Mouse (Mus musculus) MEL (cell line): Measurements from ENCODE around the gene Cse1l. TPM values are rescaled to one million over a fixed set of nuclear protein-coding genes. Genes with fewer than 3 reads are reported as not detected.

ENCODE experiments used
- DNase-seq: peaks from one replicate; pipeline ENCODE4 v3.0.0; 2011; ENCODE audit warnings: low read depth, low spot score
- H3K27ac ChIP-seq: 2 replicates; pipeline ENCODE4 v1.5.1; 2012; ENCODE audit warnings: low read depth, mild to moderate bottlenecking, control low read depth, low read length, moderate library complexity; ENCODE audit not compliant: control insufficient read depth
- H3K27me3 ChIP-seq, 2 experiments: fragments of 150-350 bp in 1 of 2; sonication (generic) in 1 of 2; 2 replicates each; pipeline ENCODE4 v1.6.1; 2012; ENCODE audit warnings: low read length in 2 of 2, mild to moderate bottlenecking in 2 of 2, improper control_type of control experiment in 1 of 2, moderate library complexity in 1 of 2; ENCODE audit not compliant: insufficient read depth in 2 of 2, control insufficient read depth in 1 of 2
- H3K36me3 ChIP-seq, 2 experiments: 2 replicates each; pipeline ENCODE4 v1.6.1; 2012 to 2014; ENCODE audit warnings: low read length in 2 of 2, improper control_type of control experiment in 1 of 2, inconsistent platforms in 1 of 2, mild to moderate bottlenecking in 1 of 2; ENCODE audit not compliant: insufficient read depth in 2 of 2, control insufficient read depth in 1 of 2
- H3K4me1 ChIP-seq, 2 experiments: fragments of 150-350 bp in 1 of 2; sonication (generic) in 1 of 2; 2 replicates each; pipeline ENCODE4 v1.6.1; 2012; ENCODE audit warnings: low read length in 2 of 2, improper control_type of control experiment in 1 of 2, mild to moderate bottlenecking in 1 of 2; ENCODE audit not compliant: insufficient read depth in 2 of 2, control insufficient read depth in 1 of 2
- H3K4me3 ChIP-seq, 2 experiments: fragments of 150-350 bp in 1 of 2; sonication (generic) in 1 of 2; 2 replicates each; pipeline ENCODE4 v1.5.1; 2012; ENCODE audit warnings: low read depth in 2 of 2, low read length in 2 of 2, mild to moderate bottlenecking in 2 of 2, moderate library complexity in 2 of 2, control low read depth in 1 of 2, improper control_type of control experiment in 1 of 2; ENCODE audit not compliant: control insufficient read depth in 1 of 2, insufficient read depth in 1 of 2
- H3K79me2 ChIP-seq: 2 replicates; pipeline ENCODE4 v1.6.1; 2012; ENCODE audit warnings: mild to moderate bottlenecking, low read length, moderate library complexity; ENCODE audit not compliant: control insufficient read depth, poor library complexity, insufficient read depth
- H3K9ac ChIP-seq: 2 replicates; pipeline ENCODE4 v1.6.1; 2012; ENCODE audit warnings: low read depth, mild to moderate bottlenecking, control low read depth, low read length, moderate library complexity; ENCODE audit not compliant: control insufficient read depth, poor library complexity, severe bottlenecking
- H3K9me3 ChIP-seq: fragments of 150-350 bp; sonication (generic); replicated peaks from 2 replicates; pipeline ENCODE4 v1.6.1; 2012; ENCODE audit warnings: mild to moderate bottlenecking, low read length, improper control_type of control experiment, moderate library complexity; ENCODE audit not compliant: insufficient read depth
- CTCF ChIP-seq, 3 experiments: IDR thresholded peaks in 2 of 3; conservative IDR thresholded peaks in 1 of 3; 2 replicates each; pipeline ENCODE4 v1.5.1; 2011 to 2012; ENCODE audit warnings: low read length in 3 of 3, low read depth in 2 of 3, mild to moderate bottlenecking in 2 of 3, improper control_type of control experiment in 1 of 3, inconsistent platforms in 1 of 3, mixed read lengths in 1 of 3, moderate library complexity in 1 of 3; ENCODE audit not compliant: control insufficient read depth in 1 of 3, insufficient read depth in 1 of 3, poor library complexity in 1 of 3, severe bottlenecking in 1 of 3
- E2F4 ChIP-seq: IDR thresholded peaks from 2 replicates; pipeline ENCODE4 v1.6.1; 2011; ENCODE audit warnings: low read depth, low read length, improper control_type of control experiment, borderline replicate concordance
- GABPA ChIP-seq: IDR thresholded peaks from 2 replicates; pipeline ENCODE4 v1.6.1; 2012; ENCODE audit warnings: low read depth, mild to moderate bottlenecking, inconsistent platforms, low read length, improper control_type of control experiment, moderate library complexity
- GATA1 ChIP-seq: IDR thresholded peaks from 2 replicates; pipeline ENCODE4 v1.6.1; 2011; ENCODE audit warnings: low read depth, low read length, improper control_type of control experiment
- HCFC1 ChIP-seq: IDR thresholded peaks from 2 replicates; pipeline ENCODE4 v1.6.1; 2012; ENCODE audit warnings: low read depth, mild to moderate bottlenecking, inconsistent platforms, low read length, improper control_type of control experiment, moderate library complexity
- MAFK ChIP-seq: IDR thresholded peaks from 2 replicates; pipeline ENCODE4 v1.6.1; 2011; ENCODE audit warnings: low read depth, mild to moderate bottlenecking, low read length, improper control_type of control experiment, borderline replicate concordance
- MAX ChIP-seq: IDR thresholded peaks from 2 replicates; pipeline ENCODE4 v1.6.1; 2011; ENCODE audit warnings: low read length, improper control_type of control experiment
- MEF2A ChIP-seq: IDR thresholded peaks from 2 replicates; pipeline ENCODE4 v1.6.1; 2014; ENCODE audit warnings: low read depth, mild to moderate bottlenecking, inconsistent platforms, low read length, improper control_type of control experiment; ENCODE audit not compliant: poor library complexity, insufficient replicate concordance, severe bottlenecking; ENCODE audit errors: extremely low read depth
- MYB ChIP-seq: IDR thresholded peaks from 2 replicates; pipeline ENCODE4 v1.6.1; 2011; ENCODE audit warnings: mild to moderate bottlenecking, low read depth, low read length, improper control_type of control experiment
- NRF1 ChIP-seq: IDR thresholded peaks from 2 replicates; pipeline ENCODE4 v1.6.1; 2014; ENCODE audit warnings: low read depth, mild to moderate bottlenecking, inconsistent platforms, low read length, improper control_type of control experiment, moderate library complexity; ENCODE audit not compliant: poor library complexity, insufficient read depth, severe bottlenecking
- POLR2AphosphoS2 ChIP-seq: IDR thresholded peaks from 2 replicates; pipeline ENCODE4 v1.6.1; 2011; ENCODE audit warnings: low read length, improper control_type of control experiment
- POLR2AphosphoS5 ChIP-seq: IDR thresholded peaks from 2 replicates; pipeline ENCODE4 v1.6.1; 2012; ENCODE audit warnings: low read depth, borderline replicate concordance, mild to moderate bottlenecking, inconsistent platforms, low read length, moderate library complexity, mixed read lengths
- RAD21 ChIP-seq: IDR thresholded peaks from 2 replicates; pipeline ENCODE4 v1.6.1; 2011; ENCODE audit warnings: mild to moderate bottlenecking, low read depth, low read length, improper control_type of control experiment
- SMC3 ChIP-seq: IDR thresholded peaks from 2 replicates; pipeline ENCODE4 v1.6.1; 2011; ENCODE audit warnings: low read depth, low read length, improper control_type of control experiment
- TCF12 ChIP-seq: IDR thresholded peaks from 2 replicates; pipeline ENCODE4 v1.6.1; 2014; ENCODE audit warnings: low read depth, mild to moderate bottlenecking, inconsistent platforms, low read length, improper control_type of control experiment, moderate library complexity
- UBTF ChIP-seq: IDR thresholded peaks from 2 replicates; pipeline ENCODE4 v1.6.1; 2012; ENCODE audit warnings: low read depth, mild to moderate bottlenecking, inconsistent platforms, low read length, improper control_type of control experiment, moderate library complexity, borderline replicate concordance; ENCODE audit not compliant: insufficient read depth
- USF2 ChIP-seq, 2 experiments: IDR thresholded peaks; 2 replicates each; pipeline ENCODE4 v1.6.1; 2011 to 2012; ENCODE audit warnings: improper control_type of control experiment in 2 of 2, low read length in 2 of 2, borderline replicate concordance in 1 of 2, inconsistent platforms in 1 of 2, low read depth in 1 of 2, mild to moderate bottlenecking in 1 of 2; ENCODE audit not compliant: insufficient read depth in 1 of 2
- ZC3H11A ChIP-seq: IDR thresholded peaks from 2 replicates; pipeline ENCODE4 v1.6.1; 2012; ENCODE audit warnings: low read depth, mild to moderate bottlenecking, inconsistent platforms, low read length, improper control_type of control experiment
- polyA plus RNA-seq, 2 experiments: library from polyadenylated mRNA; stranded (reverse) in 1 of 2; unstranded in 1 of 2; fragments of >175 nt in 1 of 2; fragments of >200 nt in 1 of 2; gene quantifications; 2 replicates each; pipeline versions ENCODE4 v1.2.1 to v1.2.4; 2012; ENCODE audit warnings: low replicate concordance in 2 of 2, low read depth in 1 of 2; ENCODE audit not compliant: insufficient read length in 2 of 2, insufficient read depth in 1 of 2, missing spikeins in 1 of 2
- total RNA-seq: library from RNA; depleted of rRNA; stranded (reverse); fragments of 300-350 nt; gene quantifications from 2 replicates; pipeline ENCODE4 v1.2.3, GENCODE M21; 2012

Cse1l gene
- total and polyA plus RNA-seq, 3 experiments = 87.0 to 133 (median 93.3) TPM

- Histone ChIP-seq H3K36me3 (peaks cover 0 to 8% of the 10 kb centered on the region in 2 experiments; a peak in 2 of 4 replicates), H3K27me3 (no peaks in the 10 kb centered on the region)
Measured at GRCm38 (mm10) chr2:166856366-166856765, 49.5 kb upstream of the Cse1l start.

GRCm38 (mm10) chr2:166857118-166857517 lies 48.7 kb upstream of the Cse1l start:
- Histone ChIP-seq H3K9ac (no peak overlapping the region), H3K4me1 (no peaks in the 10 kb centered on the region), H3K27ac (no peak overlapping the region), H3K27me3 (no peaks in the 10 kb centered on the region)
- TF ChIP-seq MYB = no peak
- peak; percentile 40 to 48 (median 42) for TF ChIP-seq CTCF (IDR thresholded peaks at IDR 0.05 in 2 of 3, conservative IDR thresholded peaks at IDR 0.05 in 1 of 3; ENCODE audit: control insufficient read depth in 1 of 3, insufficient read depth in 1 of 3, low read depth in 2 of 3, low read length in 3 of 3, poor library complexity in 1 of 3, severe bottlenecking in 1 of 3)
- peak; percentile 4; the same call in 1 of the 2 replicates for TF ChIP-seq SMC3
- peak; percentile 17 for TF ChIP-seq RAD21
- TF ChIP-seq, all 39 proteins: peak for 3
- Histone ChIP-seq H3K9me3 (no peaks in the 10 kb centered on the region), H3K79me2 (no peaks in the 10 kb centered on the region), H3K36me3 (peaks cover 0 to 6% of the 10 kb centered on the region in 2 experiments; a peak in 2 of 4 replicates), H3K4me3 (no peak overlapping the region)
- DNase-seq = peak; percentile 49

More at GRCm38 (mm10) chr2:166856366-166856765, 49.5 kb upstream of the Cse1l start:
- H3K79me2 ChIP-seq = no peaks in the 10 kb centered on the region
- H3K27ac ChIP-seq = no peak overlapping the region
- no peak for TF ChIP-seq GABPA
- no peak for TF ChIP-seq MAFK
- TF ChIP-seq NRF1 = no peak
- TF ChIP-seq MAX = no peak
- TF ChIP-seq CTCF (IDR thresholded peaks at IDR 0.05 in 2 of 3, conservative IDR thresholded peaks at IDR 0.05 in 1 of 3; ENCODE audit: control insufficient read depth in 1 of 3, insufficient read depth in 1 of 3, low read depth in 2 of 3, low read length in 3 of 3, poor library complexity in 1 of 3, severe bottlenecking in 1 of 3) = no peak
- no peak for TF ChIP-seq ZC3H11A
- no peak for TF ChIP-seq TCF12
- no peak for TF ChIP-seq MEF2A
- TF ChIP-seq E2F4 = no peak
- no peak for TF ChIP-seq HCFC1
- no peak for TF ChIP-seq UBTF
- TF ChIP-seq USF2 (IDR thresholded peaks at IDR 0.05; ENCODE audit: borderline replicate concordance in 1 of 2, insufficient read depth in 1 of 2, low read depth in 1 of 2, low read length in 2 of 2) = no peak
- TF ChIP-seq POLR2AphosphoS5 = no peak
- no peak for TF ChIP-seq GATA1
- TF ChIP-seq POLR2AphosphoS2 = no peak
- no peaks in the 10 kb centered on the region for H3K4me1 ChIP-seq
- DNase-seq = no peak
- no peak overlapping the region for H3K9ac ChIP-seq
- no peaks in the 10 kb centered on the region for H3K9me3 ChIP-seq
- H3K4me3 ChIP-seq = no peak overlapping the region
